Mouse (Mus musculus) heart, adult 18-20 months (tissue): ENCODE measurements at regions not wholly inside any gene's neighbourhood (a gene's known extent, or its start where the extent isn't known, plus 50 kb on each side); places are given as distances from the start of the nearest gene placed in this dataset.
"Not testable (repeated sequence)": the region's sequence is repeated elsewhere in the genome, so short reads cannot be mapped to it uniquely, and the experiment has no call there.

Experiments
- DNase-seq, 2 experiments: peaks; one replicate each; pipeline ENCODE4 v3.0.0; 2021 to 2022; ENCODE audit warnings: mixed read lengths in 1 of 2

DNA sequence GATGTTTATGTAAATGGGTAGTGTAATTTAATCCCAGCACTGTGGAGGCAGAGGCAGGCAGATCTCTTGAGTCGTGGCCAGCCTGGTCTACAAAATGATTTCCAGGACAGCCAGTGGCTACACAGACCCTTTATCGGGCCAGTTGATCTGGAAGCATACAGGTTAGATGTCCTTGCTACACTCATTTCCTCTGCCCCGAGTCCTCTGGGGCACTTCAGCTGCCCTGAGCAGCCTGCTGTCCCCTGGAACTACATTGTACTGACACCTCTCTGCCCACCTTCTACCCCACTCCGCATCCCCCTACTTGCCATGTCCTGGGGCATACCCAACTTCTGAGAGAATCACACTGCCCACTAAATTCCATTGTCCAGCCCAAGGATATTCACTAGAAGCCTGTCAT is 60.6 kb upstream of the Helt start:
- DNase-seq: no peak

DNA sequence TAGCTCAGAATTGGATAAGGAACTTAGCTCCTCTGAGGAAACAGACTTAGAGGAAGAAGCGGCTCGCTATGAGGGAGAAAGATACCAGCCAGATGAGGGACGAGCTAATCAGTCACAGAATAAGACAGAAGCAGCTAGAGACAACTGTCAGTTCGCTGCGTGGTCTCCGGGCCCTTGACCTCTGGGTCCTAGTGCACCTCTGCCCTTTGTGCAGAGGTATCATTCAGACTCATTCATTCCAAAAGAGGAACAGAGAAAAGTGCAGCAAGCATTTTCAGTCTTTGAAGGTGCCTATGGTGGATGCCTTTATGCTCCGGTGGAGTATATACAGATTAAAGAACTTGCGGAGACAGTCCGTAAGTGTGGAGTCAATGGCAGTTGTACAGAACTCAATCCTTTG is 63.5 kb upstream of the Helt start:
- not testable (repeated sequence) for DNase-seq

DNA sequence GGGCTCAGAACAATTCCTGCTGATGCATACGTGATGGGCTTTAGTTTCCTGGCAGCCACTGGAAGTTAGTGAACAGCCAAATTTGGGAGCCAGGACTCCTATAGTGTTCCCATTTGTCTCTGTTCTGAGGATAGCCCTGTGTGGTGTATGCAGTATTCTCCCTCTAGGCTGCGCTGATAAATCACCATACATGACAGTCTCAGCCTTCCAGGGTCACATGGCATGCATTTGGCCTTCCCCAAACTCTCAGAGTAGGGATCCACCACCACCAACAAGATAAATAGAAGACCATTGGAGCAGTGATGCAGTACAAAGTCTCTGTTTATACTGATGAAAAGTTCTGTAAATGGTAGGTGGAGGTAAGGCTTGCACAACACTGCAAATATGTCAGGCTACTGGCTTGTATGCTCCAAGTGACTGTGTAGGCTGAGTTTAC is 68.4 kb upstream of the Helt start:
- DNase-seq: no peak

DNA sequence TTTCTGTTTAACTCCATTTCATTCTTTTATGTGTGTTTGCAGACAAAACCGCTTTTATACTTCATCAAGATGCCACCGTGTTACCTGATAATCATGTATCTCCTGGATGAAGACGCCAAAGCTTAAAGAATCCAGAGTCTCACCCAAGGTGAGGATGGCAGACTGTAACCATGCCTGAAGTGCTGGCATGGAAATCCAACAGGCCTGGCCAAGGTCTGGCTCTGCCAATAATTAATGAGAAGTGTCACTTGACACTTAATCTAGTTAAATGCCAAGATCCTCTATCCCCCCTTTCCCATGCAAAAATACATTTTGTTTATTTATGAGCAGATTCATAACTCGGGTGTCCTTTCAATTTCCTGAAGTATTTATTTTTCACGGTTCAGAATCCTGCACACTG is 71.2 kb upstream of the Helt start:
- DNase-seq: no peak

DNA sequence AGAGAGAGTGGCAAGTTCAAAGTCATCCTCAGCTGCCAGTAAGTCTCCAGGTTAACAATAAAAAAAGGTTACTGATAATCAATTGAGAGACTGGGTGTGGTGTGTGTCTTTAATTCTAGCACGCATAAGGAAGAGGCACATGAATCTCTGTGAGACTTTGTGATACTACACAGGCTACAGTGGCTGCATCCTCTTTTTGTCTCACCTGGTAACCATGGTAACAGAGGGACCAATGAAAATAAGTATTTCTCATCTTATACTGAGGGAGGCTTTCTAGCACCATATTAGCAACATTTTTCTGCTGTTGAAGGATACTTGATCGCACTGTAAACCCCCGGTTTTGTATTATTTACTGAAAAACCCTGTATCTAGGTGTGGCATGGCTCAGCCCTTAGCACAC is 72.7 kb upstream of the Helt start:
- DNase-seq: no peak

DNA sequence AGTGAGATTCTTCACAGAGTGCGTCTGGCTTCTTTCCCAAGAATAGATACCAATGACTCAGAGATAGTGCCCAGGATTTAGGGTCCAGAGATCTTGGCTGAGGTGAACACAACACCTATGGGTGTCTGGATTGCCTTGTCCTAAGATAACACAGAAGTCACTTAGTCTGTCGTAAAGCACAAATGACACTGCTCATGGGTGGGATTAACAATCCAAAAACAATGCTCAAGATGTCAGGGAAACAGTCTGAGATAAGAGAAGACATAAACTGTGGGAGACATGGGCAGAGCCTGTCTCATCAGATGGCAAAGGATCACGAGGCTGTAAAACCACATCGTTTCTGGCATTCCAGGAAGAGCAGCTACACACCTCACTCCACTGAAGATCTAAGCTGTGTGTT is 79.6 kb upstream of the Helt start:
- DNase-seq: no peak

DNA sequence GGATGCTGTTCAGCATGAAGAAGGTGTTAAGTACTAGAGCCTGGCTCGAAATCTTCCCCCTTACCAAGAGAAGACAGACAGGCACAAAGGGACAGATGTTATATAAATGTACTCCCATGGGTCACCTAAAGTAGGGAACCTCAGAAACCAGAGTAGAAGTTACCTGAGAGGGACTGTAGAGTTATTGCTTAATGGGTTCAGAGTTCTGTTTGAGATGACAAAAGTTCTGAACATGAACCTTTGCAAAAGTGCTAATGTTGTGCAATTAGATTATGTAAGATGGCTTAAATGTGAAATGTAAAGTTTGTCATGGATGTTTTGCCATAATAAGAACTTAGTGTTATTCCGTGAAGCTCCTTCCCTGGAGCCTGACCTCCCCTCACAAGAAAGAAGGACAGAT is 81.5 kb upstream of the Helt start:
- no peak for DNase-seq

DNA sequence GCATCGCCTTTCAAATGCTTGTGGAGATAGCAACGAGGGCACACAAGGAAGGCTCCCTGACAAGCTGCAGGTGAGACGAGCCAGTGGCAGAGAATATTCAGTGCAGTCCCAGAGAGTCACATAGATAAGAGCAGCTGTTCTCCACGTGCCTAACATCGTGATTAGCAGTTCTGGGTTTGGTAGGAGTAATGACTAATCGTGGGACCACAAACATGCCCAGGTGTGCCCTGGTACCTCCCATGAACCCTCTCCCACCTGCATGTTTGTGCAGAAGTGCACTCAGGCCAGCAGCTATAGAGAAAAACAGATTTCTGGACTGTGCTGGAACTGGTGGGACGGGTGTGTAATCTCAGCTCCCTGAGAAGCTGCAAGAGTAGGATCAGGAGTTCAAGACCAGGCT is 85.9 kb upstream of the Acsl1 start:
- no peak for DNase-seq

DNA sequence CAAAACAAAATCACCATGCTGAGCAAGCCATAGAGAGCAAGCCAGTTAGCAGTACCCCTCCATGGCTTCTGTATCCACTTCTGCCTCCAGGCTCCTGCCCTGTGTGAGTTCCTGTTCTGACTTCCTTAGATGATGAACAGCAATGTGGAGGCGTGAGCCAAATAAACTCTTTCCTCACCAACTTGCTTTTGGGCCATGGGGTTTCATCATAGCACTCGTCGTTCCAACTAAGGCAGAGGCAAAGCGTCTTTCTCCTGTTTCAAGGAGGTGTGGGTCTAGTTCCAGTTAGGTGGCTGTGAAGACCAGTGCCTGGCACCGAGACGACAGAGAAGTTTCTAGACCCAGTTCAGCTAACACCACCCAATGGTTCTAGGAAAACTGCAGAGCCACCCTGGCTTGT is 85.0 kb upstream of the Acsl1 start:
- no peak for DNase-seq

DNA sequence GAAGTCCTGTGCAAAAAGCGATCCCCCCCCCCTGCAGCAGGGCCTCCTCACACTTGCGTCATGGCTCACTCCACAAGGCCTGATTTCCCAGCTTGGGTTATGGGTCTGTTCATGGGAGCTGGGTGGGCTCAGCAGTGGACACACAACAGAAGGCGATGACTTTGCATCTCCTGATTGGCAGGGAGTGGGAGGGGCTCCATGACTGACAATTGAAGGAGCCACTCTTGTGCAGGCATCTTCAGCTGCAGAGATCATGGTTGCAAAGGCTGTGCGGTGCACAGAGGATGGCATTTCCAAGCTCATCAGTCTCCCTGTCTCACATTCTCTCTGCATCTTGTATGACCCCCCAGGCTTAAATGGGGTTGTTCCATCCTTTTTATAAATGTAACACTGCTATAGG is 84.3 kb upstream of the Acsl1 start:
- DNase-seq: no peak

DNA sequence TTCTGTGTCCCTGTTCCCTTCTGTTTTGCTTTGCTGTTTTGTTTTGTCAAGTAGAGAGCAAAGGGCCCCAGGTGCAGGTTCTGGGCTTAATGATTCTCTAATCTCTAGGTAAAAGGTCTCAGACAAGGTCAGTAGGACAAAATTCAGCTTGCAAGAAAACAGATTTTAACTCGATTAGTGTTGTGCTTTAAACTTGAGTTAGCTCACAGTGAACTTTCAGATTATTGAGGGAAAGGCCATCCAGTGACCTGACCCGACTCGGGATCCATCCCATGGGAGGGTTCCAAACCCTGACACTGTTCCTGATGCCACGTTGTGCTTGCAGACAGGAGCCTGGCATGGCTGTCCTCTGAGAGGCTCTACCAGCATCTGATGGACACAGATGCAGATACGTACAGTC is 83.8 kb upstream of the Acsl1 start:
- no peak for DNase-seq

DNA sequence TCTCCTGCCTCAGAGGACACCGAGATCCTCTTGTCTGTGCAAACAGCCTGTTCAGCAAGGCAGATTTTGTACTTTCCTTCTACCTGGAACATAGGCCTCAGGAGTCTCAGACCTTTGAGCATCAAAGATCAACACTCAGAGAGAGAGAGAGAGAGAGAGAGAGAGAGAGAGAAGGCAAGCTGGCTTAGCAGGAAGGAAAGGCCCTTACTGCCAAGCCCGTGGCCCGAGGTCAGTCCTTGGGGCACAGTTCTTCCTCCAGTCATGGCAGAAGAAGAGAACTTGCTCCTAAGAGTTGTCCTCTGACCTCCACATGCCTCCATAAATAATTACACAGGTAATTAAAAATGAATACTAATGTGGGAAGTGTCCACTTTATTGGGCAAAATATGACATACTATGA is 82.4 kb upstream of the Acsl1 start:
- DNase-seq: no peak

DNA sequence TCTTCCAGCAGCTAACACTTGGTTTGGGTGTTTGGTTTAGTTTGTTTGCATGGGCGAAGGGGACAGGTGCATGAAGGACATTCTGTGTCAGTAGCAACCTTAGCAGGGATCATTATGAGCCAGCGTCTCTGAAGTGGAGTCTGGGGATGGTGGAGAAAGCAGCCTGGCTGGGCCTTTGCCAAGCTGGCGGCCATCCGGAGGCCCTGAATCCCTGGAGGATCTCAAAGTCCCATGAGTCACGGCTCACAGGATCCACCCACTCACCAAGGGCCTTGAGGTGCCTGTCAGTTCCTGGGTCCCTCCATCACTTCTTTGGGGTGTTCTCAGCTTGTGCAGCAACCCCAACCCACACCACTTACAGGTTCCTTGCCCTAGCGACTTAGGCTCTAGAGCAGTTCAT is 80.4 kb upstream of the Acsl1 start:
- no peak for DNase-seq

DNA sequence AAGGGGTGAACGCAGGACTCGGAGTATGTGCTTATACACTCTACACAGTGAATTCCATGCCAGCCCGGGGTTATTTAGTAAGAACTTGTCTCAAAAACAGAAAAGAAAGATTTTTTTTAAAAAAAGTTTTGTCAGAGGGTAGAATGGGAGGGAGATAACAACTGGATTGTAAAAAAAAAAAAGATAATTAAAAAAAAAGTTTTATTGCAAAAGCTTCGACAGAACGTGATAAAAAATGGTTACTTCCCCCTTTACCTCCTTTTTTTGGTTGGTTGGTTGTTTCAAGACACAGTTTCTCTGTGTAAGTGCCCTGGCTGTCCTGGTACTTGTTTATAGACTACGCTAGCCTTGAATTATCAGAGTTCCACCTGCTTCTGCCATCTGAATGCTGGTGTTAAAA is 79.2 kb upstream of the Acsl1 start:
- no peak for DNase-seq

DNA sequence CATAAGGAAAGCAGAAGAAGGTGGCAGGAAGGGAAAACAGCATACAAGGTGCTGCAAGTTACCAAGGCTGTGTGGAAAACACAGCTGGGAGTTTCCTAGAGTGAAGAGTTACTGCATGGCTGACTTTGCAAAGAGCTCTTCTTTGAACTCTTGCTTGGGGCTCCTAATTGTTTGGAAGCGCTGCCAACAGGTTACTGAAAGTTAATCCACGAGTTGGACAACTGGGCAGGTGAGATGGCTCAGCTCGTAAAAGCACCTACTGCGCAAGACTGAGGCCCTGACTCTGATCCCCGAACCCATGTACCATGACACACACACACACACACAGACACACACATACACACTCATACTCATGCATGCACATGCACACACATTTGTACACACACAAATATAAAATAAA is 77.5 kb upstream of the Acsl1 start:
- no peak for DNase-seq

DNA sequence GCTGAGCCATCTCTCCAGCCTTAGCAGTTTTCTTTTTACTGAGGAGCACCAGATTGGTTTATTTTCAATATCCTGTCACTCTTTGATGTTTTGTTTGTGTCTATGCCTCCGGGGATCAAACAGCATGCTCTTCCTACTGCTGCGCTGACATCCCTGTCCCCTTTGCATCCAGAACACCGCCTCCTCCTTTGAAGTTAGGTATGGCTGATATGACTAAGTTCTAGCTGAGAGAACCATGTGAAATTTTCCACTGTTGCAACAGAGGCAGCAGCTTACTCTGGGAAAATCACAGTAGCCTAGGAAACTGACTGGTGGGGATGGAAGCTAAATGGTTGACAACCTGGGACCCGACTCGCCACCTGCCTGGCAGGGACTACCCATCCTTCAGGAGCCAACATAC is 76.1 kb upstream of the Acsl1 start:
- no peak for DNase-seq

DNA sequence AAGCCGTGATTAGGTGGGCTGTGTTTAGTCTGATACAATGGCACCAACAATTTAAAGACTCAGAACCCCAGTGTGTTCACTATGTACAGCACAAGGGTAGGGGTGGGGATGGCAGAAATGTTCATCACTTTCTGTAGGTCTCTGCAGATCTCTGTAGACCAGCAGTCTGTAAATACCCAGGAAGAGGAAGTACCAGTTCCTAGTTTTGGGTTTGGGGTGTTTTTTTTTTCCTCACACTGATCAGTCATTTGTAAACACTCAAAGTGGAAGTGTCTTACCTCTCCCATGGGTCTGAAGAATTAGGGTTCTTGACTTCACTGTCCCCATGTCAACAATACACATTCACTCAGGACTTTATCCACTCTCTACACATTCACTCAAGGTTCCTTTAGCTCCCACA is 75.5 kb upstream of the Acsl1 start:
- DNase-seq: no peak

DNA sequence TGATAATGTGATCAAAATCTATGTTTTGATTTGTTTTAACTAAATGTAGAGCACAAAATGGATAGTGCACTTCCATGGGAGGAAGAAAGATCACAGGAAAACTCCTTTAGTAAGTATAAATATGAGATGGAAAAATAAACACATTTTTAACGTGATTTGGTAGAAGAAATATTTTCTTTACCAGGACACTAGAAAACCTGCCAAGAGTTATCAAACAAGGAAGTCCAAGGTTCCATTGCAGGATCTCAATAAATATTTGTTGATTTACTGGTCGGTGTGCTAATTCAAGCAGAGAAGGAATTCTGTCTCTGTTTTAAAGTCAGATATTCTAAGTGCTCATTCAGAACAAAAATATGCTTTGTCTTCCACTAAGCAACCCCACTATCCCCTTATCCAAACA is 73.8 kb upstream of the Acsl1 start:
- DNase-seq: no peak

DNA sequence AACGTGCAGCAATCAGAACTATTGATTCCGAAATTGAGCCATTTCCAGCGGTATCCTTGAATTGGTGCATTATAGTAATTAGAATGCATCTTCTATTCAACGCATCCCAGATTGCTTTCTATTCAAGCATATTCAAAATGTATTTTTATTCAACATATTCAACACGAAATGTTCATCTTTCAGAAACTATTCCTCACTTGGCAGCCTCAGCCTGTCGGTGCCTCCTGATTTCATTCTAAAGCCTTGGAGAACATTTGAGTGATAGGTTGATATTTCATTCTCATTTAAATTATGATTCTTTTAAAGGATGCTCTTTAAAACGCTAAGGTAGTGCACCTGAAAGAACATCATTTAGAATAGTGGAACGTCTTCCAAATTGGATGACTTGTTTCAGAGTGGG is 73.1 kb upstream of the Acsl1 start:
- DNase-seq: no peak

DNA sequence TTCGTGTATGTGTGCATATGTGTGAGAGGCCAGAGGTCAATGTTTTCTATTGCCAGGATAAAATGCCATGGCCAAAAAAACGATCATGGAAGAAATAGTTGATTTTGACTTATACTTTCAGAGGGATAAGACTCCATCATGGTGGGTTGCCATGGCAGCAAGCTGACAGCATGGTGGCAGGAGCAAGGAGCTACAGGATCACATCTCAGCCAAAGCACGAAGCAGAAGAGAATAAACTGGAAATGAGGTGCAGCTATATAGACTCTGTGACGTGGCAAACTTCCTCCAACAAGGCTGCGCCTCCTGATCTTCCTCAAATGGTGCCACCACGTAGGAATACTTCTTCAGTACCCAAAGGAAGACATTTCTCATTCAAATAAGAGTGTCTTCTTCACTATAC is 70.2 kb upstream of the Acsl1 start:
- DNase-seq: no peak

DNA sequence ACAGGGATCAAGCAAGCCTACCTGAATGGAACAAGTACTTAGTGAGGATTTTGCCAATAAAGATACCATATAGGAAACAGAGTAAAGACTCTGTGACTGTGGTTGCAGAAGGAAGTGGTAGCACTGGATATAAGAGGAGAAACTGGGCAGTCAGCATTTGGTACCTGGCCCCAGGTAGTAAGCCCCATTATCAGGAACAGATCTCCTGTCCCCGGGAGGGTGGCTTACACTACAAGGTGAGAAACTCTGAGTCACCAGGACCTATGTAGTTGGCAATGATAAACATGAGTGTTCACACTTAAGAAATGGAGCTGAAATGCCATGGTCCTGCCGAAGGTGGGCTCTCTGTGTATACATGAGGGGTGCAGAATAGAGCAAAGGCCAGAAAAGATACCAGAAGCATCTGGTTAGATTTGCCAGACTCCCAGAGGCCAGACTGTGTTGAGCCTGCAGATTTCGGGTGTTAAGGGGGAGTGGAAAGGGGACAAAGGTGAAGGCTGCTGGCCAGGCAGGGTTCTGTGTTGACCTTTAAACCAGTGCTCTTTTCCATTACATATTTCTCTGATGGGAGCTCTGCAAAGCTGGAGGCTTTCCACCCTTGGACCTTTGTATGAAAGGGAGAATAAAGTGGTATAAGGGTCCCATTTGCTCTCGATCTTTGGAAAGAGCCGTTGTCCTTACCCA is 66.8 kb upstream of the Acsl1 start:
- no peak for DNase-seq

DNA sequence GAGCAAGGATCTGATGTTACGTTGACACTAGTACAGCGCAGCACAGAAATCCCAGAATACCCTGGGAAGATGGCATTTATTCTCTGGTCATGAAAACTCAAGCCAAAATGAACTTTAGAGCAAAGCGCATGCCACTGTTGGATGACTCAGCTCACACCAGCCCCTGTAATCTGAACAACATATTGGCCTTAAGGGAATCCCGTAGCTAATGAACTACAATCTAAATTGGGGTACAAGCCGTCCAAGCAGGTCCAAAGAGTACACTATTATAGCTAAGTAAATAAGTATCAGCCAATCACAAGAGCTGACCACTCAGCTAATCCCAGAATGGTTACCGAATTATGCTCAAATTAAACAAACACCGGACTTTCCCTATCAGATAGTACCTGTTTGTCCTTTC is 62.0 kb upstream of the Acsl1 start:
- DNase-seq: no peak

DNA sequence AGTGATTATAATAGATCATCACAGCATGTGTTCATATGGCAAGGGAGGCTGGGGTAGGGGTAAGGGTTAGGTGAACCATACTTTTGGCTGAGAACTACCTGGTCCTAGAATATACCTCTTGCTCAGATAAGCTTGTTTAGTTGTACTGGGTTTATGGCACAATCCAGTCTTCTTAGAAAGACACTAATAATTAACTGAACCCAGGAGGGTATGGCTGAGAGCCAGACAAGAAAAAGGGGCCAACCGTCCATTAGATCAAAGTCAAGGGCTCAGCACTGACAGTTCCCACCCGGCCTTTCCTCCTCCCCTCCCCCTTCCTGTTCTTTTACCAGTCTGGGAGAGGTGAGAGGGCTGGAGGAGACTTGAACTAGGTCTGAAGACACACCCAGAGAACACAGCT is 61.5 kb upstream of the Acsl1 start:
- DNase-seq: no peak

DNA sequence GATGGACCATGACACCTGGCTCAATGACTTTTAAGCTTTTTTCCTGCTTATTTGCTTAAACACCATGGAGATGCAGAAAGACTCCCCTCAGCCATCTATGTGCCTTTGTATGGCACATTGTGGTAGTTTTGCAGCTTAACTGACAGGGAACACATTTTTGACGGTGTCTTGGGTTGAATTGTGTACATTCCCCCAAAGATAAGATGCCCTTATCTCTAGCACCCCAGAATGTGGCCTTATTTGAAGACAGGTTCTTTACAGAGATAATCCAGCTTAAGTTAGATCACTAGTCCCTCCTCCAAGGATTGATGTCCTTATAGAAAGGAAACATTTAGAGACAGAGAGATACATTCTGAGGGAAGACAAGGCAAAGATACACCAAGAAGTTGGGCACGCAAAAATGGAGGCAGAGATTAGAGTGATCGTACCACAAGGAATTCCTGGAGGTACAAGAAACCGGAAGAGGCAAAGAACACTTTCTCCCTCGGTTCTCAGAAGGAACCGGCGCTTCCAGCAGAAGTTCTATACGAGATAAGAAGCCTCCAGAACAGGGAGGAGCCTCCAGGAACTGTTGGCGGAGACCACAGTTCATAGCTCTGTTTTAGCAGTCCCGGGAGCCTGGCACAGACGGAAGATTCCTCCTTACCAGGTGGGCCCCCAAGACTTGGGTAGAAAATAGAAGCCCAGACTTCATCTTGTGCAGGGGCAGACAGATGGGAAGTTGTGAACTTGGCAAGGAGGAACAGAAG is 58.8 kb upstream of the Acsl1 start:
- no peak for DNase-seq
